In the genomic region with DNA sequence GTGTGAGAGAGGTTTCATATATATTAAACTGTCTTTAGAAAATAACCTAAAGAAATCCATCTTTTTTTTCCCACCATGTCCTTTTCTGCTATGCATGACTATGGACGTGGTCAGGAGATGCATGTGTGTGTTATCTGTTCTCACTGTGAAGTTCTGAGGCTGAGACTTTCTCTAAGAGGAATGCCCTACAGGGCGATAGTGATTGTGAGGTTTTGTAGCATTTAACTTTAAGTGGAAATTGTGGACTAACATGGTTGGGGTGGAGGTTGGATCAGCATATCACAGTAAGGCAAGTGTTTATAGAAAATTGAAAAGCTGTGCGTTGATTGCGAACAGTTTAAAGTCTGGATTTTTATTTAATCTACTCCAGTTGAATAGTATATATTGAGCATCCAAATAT, we compare ENCODE assay signal across 10 mouse cellular contexts. TPM values are rescaled to one million over a fixed set of nuclear protein-coding genes. Genes with fewer than 3 reads are reported as not detected.
DNase-seq lines count a peak whose midpoint lies in the region; ATAC-seq and TF ChIP-seq lines count a peak whose summit lies in the region.
"Had no signal": no experiment of that assay in that cellular context is flagged by ENCODE, and none has a peak within 500 bp of the region (broad histone marks: within the 10 kb centered on the region; RNA-seq: fewer than 3 reads in every experiment).

No protein-coding gene starts in this region.

- H3K27ac ChIP-seq in heart, adult 2 months: peak overlapping the region; percentile 18
- H3K27ac ChIP-seq in midbrain, embryonic 10.5 days (replicated peaks): no peak overlapping the region
- no peak overlapping the region for H3K27ac ChIP-seq in midbrain, postnatal 0 days (ENCODE audit: low read depth, low read length)
- H3K27ac ChIP-seq in liver, embryonic 13.5 days: no peak overlapping the region

- no peaks in the 10 kb centered on the region for H3K79me2 ChIP-seq in heart, adult 2 months (replicated peaks; ENCODE audit: control insufficient read depth, insufficient read depth, low read length)

- DNase-seq in heart, adult 2 months: no peak
- no peak for DNase-seq in heart, postnatal 14 days
- no peak for DNase-seq in midbrain, embryonic 10.5 days (ENCODE audit: low spot score)
- DNase-seq in midbrain, postnatal 0 days (ENCODE audit: low spot score): no peak
- no peak for DNase-seq in liver, embryonic 13.5 days
- no peak for DNase-seq in B cell, adult 2 months
- no peak for DNase-seq in cerebellum, postnatal 14 days
- DNase-seq: layer of hippocampus, adult 9-11 months; spleen, adult 18-20 months had no signal

- H3K36me3 ChIP-seq in heart, adult 2 months (ENCODE audit: control insufficient read depth, insufficient read depth, low read length): no peaks in the 10 kb centered on the region
- no peaks in the 10 kb centered on the region for H3K36me3 ChIP-seq in midbrain, embryonic 10.5 days
- H3K36me3 ChIP-seq in midbrain, postnatal 0 days (ENCODE audit: insufficient read depth, low read length): no peaks in the 10 kb centered on the region
- H3K36me3 ChIP-seq in liver, embryonic 13.5 days: no peaks in the 10 kb centered on the region

- TF ChIP-seq POLR2A in heart, adult 2 months (IDR thresholded peaks at IDR 0.05; ENCODE audit: insufficient read depth, low read depth, low read length): no peak

- no peak for TF ChIP-seq CTCF in heart, adult 2 months (IDR thresholded peaks at IDR 0.05)
- TF ChIP-seq CTCF in midbrain, postnatal 0 days (IDR thresholded peaks at IDR 0.05): no peak

- H3K4me2 ChIP-seq in midbrain, postnatal 0 days (ENCODE audit: low read depth, low read length, poor library complexity, severe bottlenecking): no peak overlapping the region
- peak overlapping the region; percentile 87; the same call in 1 of the 2 replicates for H3K4me2 ChIP-seq in liver, embryonic 13.5 days

- no peak overlapping the region for H3K9ac ChIP-seq in heart, adult 2 months (ENCODE audit: low read depth, low read length)
- H3K9ac ChIP-seq in midbrain, postnatal 0 days (replicated peaks; ENCODE audit: low read length, poor library complexity, severe bottlenecking): no peak overlapping the region
- no peak overlapping the region for H3K9ac ChIP-seq in liver, embryonic 13.5 days

- WGBS in heart, adult 2 months: 49% methylated on average over 4 of the region's 4 CpGs
- WGBS in midbrain, embryonic 10.5 days: 26% methylated on average over 4 of the region's 4 CpGs
- WGBS in midbrain, postnatal 0 days: 44% methylated on average over 4 of the region's 4 CpGs
- 40% methylated on average over 4 of the region's 4 CpGs for WGBS in liver, embryonic 13.5 days (ENCODE audit: insufficient replicate concordance)

- no peaks in the 10 kb centered on the region for H3K27me3 ChIP-seq in heart, adult 2 months (ENCODE audit: control insufficient read depth, insufficient read depth, low read length)
- H3K27me3 ChIP-seq in midbrain, embryonic 10.5 days (ENCODE audit: low read depth, poor library complexity, severe bottlenecking): peaks cover 45% of the 10 kb centered on the region
- peaks cover 20% of the 10 kb centered on the region for H3K27me3 ChIP-seq in midbrain, postnatal 0 days (ENCODE audit: insufficient read depth, low read length)
- peaks cover 47% of the 10 kb centered on the region for H3K27me3 ChIP-seq in liver, embryonic 13.5 days

- no peak for ATAC-seq in midbrain, postnatal 0 days (ENCODE audit: low FRiP score)
- ATAC-seq in liver, embryonic 13.5 days (ENCODE audit: low read depth): no peak
- no peak for ATAC-seq in granulocyte monocyte progenitor cell, adult 5-6 weeks (replicated peaks; ENCODE audit: poor library complexity, severe bottlenecking)

- TF ChIP-seq EP300 in heart, adult 2 months (IDR thresholded peaks at IDR 0.05; ENCODE audit: insufficient read depth, low read depth, low read length): no peak

- 0 out of 2 replicates have a peak overlapping the region, but pooled peaks have one; percentile 9 for H3K4me3 ChIP-seq in heart, adult 2 months
- peak overlapping the region; percentile 71 for H3K4me3 ChIP-seq in midbrain, embryonic 10.5 days
- H3K4me3 ChIP-seq in midbrain, postnatal 0 days (ENCODE audit: low read depth, low read length): no peak overlapping the region
- no peak overlapping the region for H3K4me3 ChIP-seq in liver, embryonic 13.5 days (replicated peaks)

- peaks cover 2% of the 10 kb centered on the region; the same call in 1 of the 2 replicates for H3K4me1 ChIP-seq in heart, adult 2 months (ENCODE audit: control insufficient read depth, insufficient read depth, low read length)
- H3K4me1 ChIP-seq in midbrain, embryonic 10.5 days: peaks cover 39% of the 10 kb centered on the region
- peaks cover 12% of the 10 kb centered on the region for H3K4me1 ChIP-seq in midbrain, postnatal 0 days (ENCODE audit: insufficient read depth, low read length)
- peaks cover 34% of the 10 kb centered on the region for H3K4me1 ChIP-seq in liver, embryonic 13.5 days (replicated peaks)

- intact Hi-C loops in heart, adult 2 months (cut with DNase I): loop anchor here (10.0 kb wide), 1 partner anchor 681 kb away; a partner anchor contains a TSS
- intact Hi-C loops in heart, postnatal 14 days (cut with DNase I): no loop called here

- H3K9me3 ChIP-seq in midbrain, embryonic 10.5 days (replicated peaks): no peaks in the 10 kb centered on the region
- no peaks in the 10 kb centered on the region for H3K9me3 ChIP-seq in midbrain, postnatal 0 days (ENCODE audit: low read length)
- H3K9me3 ChIP-seq in liver, embryonic 13.5 days (replicated peaks): no peaks in the 10 kb centered on the region

RNA-seq across cellular contexts. Expression of a gene that starts 0.6 kb away (rescaled TPM):
- 10 to 100 TPM; 11.0 to 13.6 TPM for total RNA-seq in heart, adult 2 months (2021)
- polyA plus RNA-seq in heart, adult 2 months (2012; rRNA removed): 2.2 and 3.4 TPM in 2 replicates
- total RNA-seq in heart, postnatal 14 days (2021): 10 to 100 TPM; 18.8 to 19.1 TPM
- 3.2 and 5.4 TPM in 2 replicates for polyA plus RNA-seq in midbrain, embryonic 10.5 days (2016; fragmentation: Nextera tagmentation; extraction: Ambion mirVana)
- 9.9 and 13.2 TPM in 2 replicates for total RNA-seq in midbrain, postnatal 0 days (2014; rRNA removed)
- 3.9 and 5.1 TPM in 2 replicates for polyA plus RNA-seq in midbrain, postnatal 0 days (2015; fragmentation: Nextera tagmentation; extraction: Ambion mirVana)
- polyA plus RNA-seq in liver, embryonic 13.5 days (2015; fragmentation: Nextera tagmentation; extraction: Ambion mirVana): 0.83 and 0.92 TPM in 2 replicates
- not detected in 2 replicates for total RNA-seq in granulocyte monocyte progenitor cell, adult 5-6 weeks (2014; fragmentation: Nextera tagmentation)
- 0.31 TPM in 1 of 2 replicates, not detected in the other for total RNA-seq in granulocyte monocyte progenitor cell, adult 5-6 weeks (2017)

Comparison
In these comparisons a context has a peak if more than half of its experiments do, and no peak if none do; other contexts are left out.
1. H3K4me3 ChIP-seq: peak in heart, adult 2 months (single experiment) and midbrain, embryonic 10.5 days (single experiment); none in midbrain, postnatal 0 days (single experiment) and liver, embryonic 13.5 days (single experiment).